Mouse (Mus musculus): ENCODE results near the gene Prss46. TPM values are rescaled to one million over a fixed set of nuclear protein-coding genes. Genes with fewer than 3 reads are reported as not detected.

The Prss46 gene
- polyA plus RNA-seq, 1 experiment from 2014 or later, result not detected

- peaks cover 38% of the 10 kb centered on the region for H3K27me3 ChIP-seq
- WGBS, result 7% methylated on average over 40 of the region's 40 CpGs
- peak overlapping the region; percentile 31 for H3K4me3 ChIP-seq (replicated peaks)
- no peak overlapping the region for H3K27ac ChIP-seq
- H3K9me3 ChIP-seq (replicated peaks), result no peaks in the 10 kb centered on the region
- H3K4me1 ChIP-seq, result peaks cover 23% of the 10 kb centered on the region
- peak; percentile 27; the same call in 1 of the 2 replicates for ATAC-seq (replicated peaks; ENCODE audit: low FRiP score)
- peak overlapping the region; percentile 61 for H3K4me2 ChIP-seq
- no peaks in the 10 kb centered on the region for H3K36me3 ChIP-seq
- no peak overlapping the region for H3K9ac ChIP-seq
Observed at GRCm38 (mm10) chr9:110873681-110874659, 29.7 kb downstream of the Prss46 start.

- H3K4me2 ChIP-seq, result no peak overlapping the region
- no peak overlapping the region for H3K27ac ChIP-seq
- no peak overlapping the region for H3K4me3 ChIP-seq (replicated peaks)
- H3K9ac ChIP-seq, result no peak overlapping the region
- peaks cover 42% of the 10 kb centered on the region for H3K27me3 ChIP-seq
- 19% methylated on average over 3 of the region's 3 CpGs for WGBS
- ATAC-seq (replicated peaks; ENCODE audit: low FRiP score), result peak; percentile 26; the same call in 1 of the 2 replicates
- H3K4me1 ChIP-seq, result peaks cover 31% of the 10 kb centered on the region
- H3K36me3 ChIP-seq, result no peaks in the 10 kb centered on the region
- H3K9me3 ChIP-seq (replicated peaks), result no peaks in the 10 kb centered on the region
Observed at GRCm38 (mm10) chr9:110874660-110875191, 30.4 kb downstream of the Prss46 start.

- Histone ChIP-seq H3K27me3 (peaks cover 44% of the 10 kb centered on the region), H3K4me1 (peaks cover 36% of the 10 kb centered on the region), H3K4me3 (replicated peaks) (no peak overlapping the region), H3K9ac (no peak overlapping the region), H3K9me3 (replicated peaks) (no peaks in the 10 kb centered on the region), H3K27ac (no peak overlapping the region), H3K4me2 (no peak overlapping the region), H3K36me3 (no peaks in the 10 kb centered on the region)
- no peak for ATAC-seq (replicated peaks; ENCODE audit: low FRiP score)
- 31% methylated on average over 4 of the region's 6 CpGs for WGBS
Observed at GRCm38 (mm10) chr9:110875288-110875695, 31.0 kb downstream of the Prss46 start.

- 89% methylated on average over 1 of the region's 1 CpGs for WGBS
- Histone ChIP-seq H3K9ac (no peak overlapping the region), H3K4me3 (replicated peaks) (no peak overlapping the region), H3K4me1 (peaks cover 49% of the 10 kb centered on the region), H3K36me3 (no peaks in the 10 kb centered on the region), H3K27ac (no peak overlapping the region), H3K4me2 (no peak overlapping the region), H3K9me3 (replicated peaks) (no peaks in the 10 kb centered on the region), H3K27me3 (peaks cover 50% of the 10 kb centered on the region)
- ATAC-seq (replicated peaks; ENCODE audit: low FRiP score), result no peak
Observed at GRCm38 (mm10) chr9:110877353-110877752, 33.0 kb downstream of the Prss46 start.

- 90% methylated on average over 5 of the region's 5 CpGs for WGBS
Observed at GRCm38 (mm10) chr9:110877888-110878287, 33.6 kb downstream of the Prss46 start.

GRCm38 (mm10) chr9:110879191-110879920 lies 35.0 kb downstream of the Prss46 start, which contains the start of gene Als2cl:
Als2cl (plus strand) TSS chr9:110879870.
- H3K36me3 ChIP-seq, result no peaks in the 10 kb centered on the region
- peak within 1 kb of the TSS; percentile 63 for H3K27ac ChIP-seq
- peak within 1 kb of the TSS; percentile 93 for H3K4me2 ChIP-seq
- peaks cover 30% of the 10 kb centered on the region for H3K27me3 ChIP-seq
- peak; percentile 26 for ATAC-seq (replicated peaks; ENCODE audit: low FRiP score)
- H3K4me3 ChIP-seq (replicated peaks), result peak within 1 kb of the TSS; percentile 68
- H3K4me1 ChIP-seq, result peaks cover 39% of the 10 kb centered on the region
- 14% methylated on average over 12 of the region's 12 CpGs for WGBS
- no peaks in the 10 kb centered on the region for H3K9me3 ChIP-seq (replicated peaks)
- peak within 1 kb of the TSS; percentile 51 for H3K9ac ChIP-seq

More at GRCm38 (mm10) chr9:110877888-110878287, 33.6 kb downstream of the Prss46 start:
- peaks cover 49% of the 10 kb centered on the region for H3K4me1 ChIP-seq
- no peak overlapping the region for H3K4me2 ChIP-seq
- peaks cover 44% of the 10 kb centered on the region for H3K27me3 ChIP-seq
- H3K4me3 ChIP-seq (replicated peaks), result no peak overlapping the region
- ATAC-seq (replicated peaks; ENCODE audit: low FRiP score), result no peak
- no peak overlapping the region for H3K27ac ChIP-seq
- no peaks in the 10 kb centered on the region for H3K9me3 ChIP-seq (replicated peaks)
- H3K9ac ChIP-seq, result no peak overlapping the region
- no peaks in the 10 kb centered on the region for H3K36me3 ChIP-seq

- ATAC-seq (replicated peaks; ENCODE audit: low FRiP score), result peak; percentile 89
- peak within 1 kb of the TSS; percentile 93 for H3K4me2 ChIP-seq
- H3K9ac ChIP-seq, result peak within 1 kb of the TSS; percentile 51
- no peaks in the 10 kb centered on the region for H3K36me3 ChIP-seq
- H3K4me1 ChIP-seq, result peaks cover 32% of the 10 kb centered on the region
- no peaks in the 10 kb centered on the region for H3K9me3 ChIP-seq (replicated peaks)
- H3K27ac ChIP-seq, result peak within 1 kb of the TSS; percentile 63
- peak within 1 kb of the TSS; percentile 68 for H3K4me3 ChIP-seq (replicated peaks)
- under 1% methylated on average over 57 of the region's 57 CpGs for WGBS
- H3K27me3 ChIP-seq, result peaks cover 27% of the 10 kb centered on the region
Observed at GRCm38 (mm10) chr9:110879998-110880561, 35.8 kb downstream of the Prss46 start, which contains the start of gene Tmie. Tmie (minus strand) TSS chr9:110880113.

- peak; percentile 23 for ATAC-seq (replicated peaks; ENCODE audit: low FRiP score)
- H3K9ac ChIP-seq, result peak overlapping the region; percentile 51; the same call in 1 of the 2 replicates
- H3K27ac ChIP-seq, result peak overlapping the region; percentile 63
- H3K27me3 ChIP-seq, result peaks cover 27% of the 10 kb centered on the region
- H3K9me3 ChIP-seq (replicated peaks), result no peaks in the 10 kb centered on the region
- 67% methylated on average over 4 of the region's 4 CpGs for WGBS
- H3K4me3 ChIP-seq (replicated peaks), result peak overlapping the region; percentile 68
- H3K4me1 ChIP-seq, result peaks cover 26% of the 10 kb centered on the region
- peak overlapping the region; percentile 93 for H3K4me2 ChIP-seq
- H3K36me3 ChIP-seq, result no peaks in the 10 kb centered on the region
Observed at GRCm38 (mm10) chr9:110880772-110881171, 36.5 kb downstream of the Prss46 start.

- no peaks in the 10 kb centered on the region for H3K36me3 ChIP-seq
Observed at GRCm38 (mm10) chr9:110881953-110882352, 37.6 kb downstream of the Prss46 start.

GRCm38 (mm10) chr9:110887388-110888303 lies 43.3 kb downstream of the Prss46 start:
- Histone ChIP-seq H3K36me3 (no peaks in the 10 kb centered on the region), H3K9me3 (replicated peaks) (no peaks in the 10 kb centered on the region), H3K4me3 (replicated peaks) (no peak overlapping the region)

More at GRCm38 (mm10) chr9:110881953-110882352, 37.6 kb downstream of the Prss46 start:
- H3K4me1 ChIP-seq, result peaks cover 26% of the 10 kb centered on the region
- 0 out of 2 replicates have a peak overlapping the region, but pooled peaks have one; percentile 7 for H3K4me2 ChIP-seq
- no peak overlapping the region for H3K9ac ChIP-seq
- no peaks in the 10 kb centered on the region for H3K9me3 ChIP-seq (replicated peaks)
- H3K27ac ChIP-seq, result no peak overlapping the region
- ATAC-seq (replicated peaks; ENCODE audit: low FRiP score), result no peak
- WGBS, result 75% methylated on average over 7 of the region's 7 CpGs
- peaks cover 27% of the 10 kb centered on the region for H3K27me3 ChIP-seq
- no peak overlapping the region for H3K4me3 ChIP-seq (replicated peaks)

More at GRCm38 (mm10) chr9:110887388-110888303, 43.3 kb downstream of the Prss46 start:
- WGBS, result 66% methylated on average over 9 of the region's 9 CpGs
- no peak overlapping the region for H3K4me2 ChIP-seq
- peaks cover 32% of the 10 kb centered on the region for H3K4me1 ChIP-seq
- no peaks in the 10 kb centered on the region for H3K27me3 ChIP-seq
- H3K27ac ChIP-seq, result no peak overlapping the region
- no peak overlapping the region for H3K9ac ChIP-seq
- no peak for ATAC-seq (replicated peaks; ENCODE audit: low FRiP score)

Data from kidney, embryonic 15.5 days (tissue).